Mouse (Mus musculus) heart, postnatal 10 days (tissue): ENCODE measurements around the gene Hsd3b4. TPM values are rescaled to one million over a fixed set of nuclear protein-coding genes. Genes with fewer than 3 reads are reported as not detected.
"Not testable (repeated sequence)": the region's sequence is repeated elsewhere in the genome, so short reads cannot be mapped to it uniquely, and the experiment has no call there.

Experiments used
- DNase-seq, 2 experiments: peaks; one replicate each; pipeline ENCODE4 v3.0.0; 2021
- intact Hi-C: fragments of 180-260 bp; cut with DNase I; formaldehyde crosslinking; loops from one replicate; pipeline ENCODE4 v1.15.1; 2025
- total RNA-seq, 2 experiments: library from RNA; stranded (reverse); gene quantifications; 2 replicates each; pipeline ENCODE4 v1.2.3; 2021

Gene Hsd3b4
- not detected for total RNA-seq

DNA sequence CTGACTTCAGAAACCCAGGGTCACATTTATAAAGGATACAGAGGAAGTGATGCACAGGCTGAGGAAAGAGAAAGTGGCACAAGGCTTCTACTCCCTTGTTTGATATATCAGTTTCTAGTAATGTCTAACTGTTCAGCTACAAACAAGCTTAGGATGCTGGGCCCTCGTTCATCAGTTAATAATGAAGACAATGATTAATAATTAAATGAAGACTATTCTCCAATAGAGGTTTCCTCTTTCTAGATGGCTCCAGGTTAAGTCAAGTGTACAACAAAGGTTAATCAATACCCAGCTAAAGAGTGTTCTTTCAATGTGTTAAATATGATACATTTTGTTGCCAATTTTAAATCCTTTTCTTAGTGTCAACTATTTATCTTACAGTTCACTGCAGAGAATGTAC is at the start of gene Hsd3b4:
Gene Hsd3b4 (minus strand): TSS at position 101 of the 400 bp plus-strand sequence.
- intact Hi-C loops, DNase-seq: not testable (repeated sequence)

DNA sequence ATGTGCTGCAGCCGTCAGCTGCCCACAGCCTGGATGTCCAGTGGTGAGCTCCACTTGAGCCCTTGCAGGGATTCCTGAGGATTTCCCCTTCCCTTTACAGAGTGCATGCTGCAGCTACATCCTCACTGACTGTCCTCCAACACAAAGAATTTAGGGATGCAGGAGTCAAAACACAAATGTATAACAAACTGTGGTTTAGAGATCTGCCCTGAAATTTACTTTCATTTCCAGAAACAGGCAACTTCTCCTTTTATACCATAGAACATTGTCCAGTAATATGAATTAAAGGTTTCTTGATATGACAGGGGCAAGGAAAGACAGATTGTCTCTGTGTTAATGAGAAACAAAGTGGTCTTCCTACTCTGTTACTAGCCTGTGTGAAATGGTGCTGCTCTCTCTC is 40.5 kb upstream of the Hsd3b4 start:
- DNase-seq: not testable (repeated sequence)

DNA sequence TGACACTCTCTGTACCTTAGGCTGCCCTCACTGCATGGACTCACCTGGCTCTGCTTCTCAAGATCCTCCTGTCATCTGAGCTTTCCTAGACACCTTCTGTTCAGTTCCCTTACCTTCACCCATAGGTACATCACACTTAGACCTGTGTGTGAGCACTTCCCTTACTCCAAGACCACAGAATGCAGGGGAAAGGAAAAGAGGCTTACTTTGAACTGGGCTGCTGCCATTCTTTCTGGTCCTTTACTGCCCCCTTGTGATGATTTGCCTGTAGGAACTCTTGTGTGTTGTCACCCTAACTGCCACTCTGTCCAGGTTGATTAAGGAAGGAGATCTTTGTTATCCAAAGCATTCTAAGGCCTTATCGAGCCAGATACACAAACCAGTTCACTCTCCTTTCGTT is 39.9 kb upstream of the Hsd3b4 start:
- intact Hi-C loops, DNase-seq: not testable (repeated sequence)

More for the DNA sequence above, 40.5 kb upstream of the Hsd3b4 start:
- intact Hi-C loops: not testable (repeated sequence)

DNA sequence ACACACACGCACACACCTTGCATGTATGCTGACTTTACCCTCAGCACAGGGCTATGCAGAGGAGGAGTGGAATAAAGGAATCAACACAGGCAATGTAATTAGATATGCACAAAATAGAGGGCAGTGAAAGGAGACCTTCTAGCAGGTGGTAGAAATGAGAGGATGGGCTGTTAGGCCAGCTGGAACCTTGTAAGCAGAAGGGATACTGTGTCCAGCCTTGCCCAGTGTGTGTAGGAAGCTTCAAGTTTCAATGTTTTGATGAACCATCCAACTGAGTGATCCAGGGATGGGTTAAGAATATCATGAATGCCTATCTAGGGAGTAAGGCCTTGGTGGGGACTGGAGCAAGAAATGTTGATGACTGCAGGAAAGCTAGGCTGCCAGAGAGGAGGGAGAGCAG is 38.2 kb upstream of the Hsd3b4 start:
- intact Hi-C loops, DNase-seq: not testable (repeated sequence)

DNA sequence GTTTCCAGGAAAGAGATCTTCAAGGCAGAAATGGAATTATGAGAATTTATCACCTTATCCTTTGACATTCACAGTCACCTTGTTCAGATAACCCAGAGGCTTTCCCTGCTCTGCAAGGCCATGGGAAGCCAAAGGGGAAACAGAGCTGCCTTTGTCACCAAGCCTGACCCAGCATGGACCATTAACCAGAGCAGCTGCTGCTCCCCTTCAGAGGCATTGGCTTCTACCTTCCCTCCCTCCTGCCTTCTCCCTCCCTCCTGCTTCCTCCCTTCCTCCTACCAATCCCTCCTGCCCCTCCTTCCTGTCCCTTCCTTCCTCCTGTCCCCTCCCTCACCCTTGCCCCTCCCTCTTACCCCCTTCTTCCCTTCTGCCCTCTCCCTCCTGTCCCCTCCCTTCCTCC is 37.3 kb upstream of the Hsd3b4 start:
- intact Hi-C loops, DNase-seq: not testable (repeated sequence)

DNA sequence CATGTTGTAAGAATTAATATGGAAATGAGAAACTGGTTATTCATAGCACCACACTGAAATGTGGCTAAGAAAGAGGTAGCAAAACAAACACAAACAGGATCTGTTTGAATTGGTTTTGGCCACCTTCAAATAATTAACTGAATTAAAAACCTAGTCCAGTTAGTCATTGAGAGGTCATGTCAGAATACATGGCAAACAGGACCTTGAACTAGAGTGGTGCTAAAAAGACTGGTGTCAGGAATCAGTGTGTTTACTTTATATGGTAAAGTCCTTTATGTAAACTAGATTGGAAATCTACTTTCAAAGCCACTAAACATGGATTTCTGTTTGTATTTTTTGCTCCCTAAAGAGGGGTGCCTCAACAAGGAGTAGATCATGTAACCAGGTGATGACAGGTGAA is 14.7 kb upstream of the Hsd3b4 start:
- intact Hi-C loops, DNase-seq: not testable (repeated sequence)

DNA sequence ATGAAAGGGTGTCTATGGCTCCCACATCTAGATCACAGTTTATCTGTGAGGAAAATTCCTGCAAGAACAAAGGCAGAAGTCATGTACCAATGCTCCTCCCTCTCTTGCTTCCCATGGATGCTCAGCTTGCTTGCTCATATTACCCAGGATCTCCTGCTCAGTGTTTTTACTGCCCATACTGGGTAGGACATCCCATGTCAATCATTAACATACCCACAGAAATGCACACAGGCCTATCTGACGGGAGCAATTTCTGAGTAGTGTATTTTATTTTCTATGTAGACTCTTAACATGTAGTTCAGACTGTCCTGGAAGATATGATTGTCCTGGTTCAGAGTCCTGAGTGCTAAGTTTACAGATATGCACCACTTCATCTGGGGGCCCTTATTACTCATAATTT is 14.2 kb upstream of the Hsd3b4 start:
- DNase-seq, intact Hi-C loops: not testable (repeated sequence)

DNA sequence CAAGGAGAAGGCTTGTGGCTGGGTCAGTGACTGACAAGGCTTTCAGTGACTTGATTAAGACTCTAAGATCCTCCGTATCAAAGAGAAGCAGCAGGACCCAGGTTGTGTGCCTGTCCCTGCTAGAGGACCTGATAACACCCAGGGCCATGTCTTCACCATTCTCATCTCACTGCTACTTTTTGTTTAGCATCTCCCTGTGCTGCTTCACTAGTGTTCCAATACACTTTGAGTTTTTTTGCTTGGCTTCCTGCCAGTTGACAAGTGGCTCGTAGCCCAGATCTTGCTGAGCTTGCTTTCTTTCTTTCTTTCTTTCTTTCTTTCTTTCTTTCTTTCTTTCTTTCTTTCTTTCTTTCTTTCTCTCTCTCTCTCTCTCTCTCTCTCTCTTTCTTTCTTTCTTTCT is 12.5 kb upstream of the Hsd3b4 start:
- DNase-seq, intact Hi-C loops: not testable (repeated sequence)

DNA sequence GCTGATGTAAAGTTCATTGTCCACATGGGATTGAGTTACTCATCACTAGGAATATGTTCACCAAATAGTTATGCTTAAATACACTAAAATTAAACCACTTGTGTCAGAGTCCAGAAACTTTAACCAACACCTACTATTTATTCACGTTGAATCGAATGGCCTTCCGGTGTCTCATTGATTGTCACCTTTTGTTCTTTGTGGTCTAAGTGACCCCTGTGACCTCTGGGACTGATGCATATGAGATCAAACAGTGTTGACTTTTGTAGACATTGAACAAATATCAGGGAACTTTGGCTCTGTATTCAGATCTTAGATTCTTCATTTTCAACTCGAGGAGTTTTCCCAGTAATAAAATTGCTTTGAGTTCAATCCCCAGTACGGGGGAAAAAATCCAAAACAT is 3.1 kb downstream of the Hsd3b4 start:
- DNase-seq, intact Hi-C loops: not testable (repeated sequence)

DNA sequence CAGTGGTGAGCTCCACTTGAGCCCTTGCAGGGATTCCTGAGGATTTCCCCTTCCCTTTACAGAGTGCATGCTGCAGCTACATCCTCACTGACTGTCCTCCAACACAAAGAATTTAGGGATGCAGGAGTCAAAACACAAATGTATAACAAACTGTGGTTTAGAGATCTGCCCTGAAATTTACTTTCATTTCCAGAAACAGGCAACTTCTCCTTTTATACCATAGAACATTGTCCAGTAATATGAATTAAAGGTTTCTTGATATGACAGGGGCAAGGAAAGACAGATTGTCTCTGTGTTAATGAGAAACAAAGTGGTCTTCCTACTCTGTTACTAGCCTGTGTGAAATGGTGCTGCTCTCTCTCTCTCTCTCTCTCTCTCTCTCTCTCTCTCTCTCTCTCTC is 12.9 kb downstream of the Hsd3b4 start:
- intact Hi-C loops, DNase-seq: not testable (repeated sequence)

DNA sequence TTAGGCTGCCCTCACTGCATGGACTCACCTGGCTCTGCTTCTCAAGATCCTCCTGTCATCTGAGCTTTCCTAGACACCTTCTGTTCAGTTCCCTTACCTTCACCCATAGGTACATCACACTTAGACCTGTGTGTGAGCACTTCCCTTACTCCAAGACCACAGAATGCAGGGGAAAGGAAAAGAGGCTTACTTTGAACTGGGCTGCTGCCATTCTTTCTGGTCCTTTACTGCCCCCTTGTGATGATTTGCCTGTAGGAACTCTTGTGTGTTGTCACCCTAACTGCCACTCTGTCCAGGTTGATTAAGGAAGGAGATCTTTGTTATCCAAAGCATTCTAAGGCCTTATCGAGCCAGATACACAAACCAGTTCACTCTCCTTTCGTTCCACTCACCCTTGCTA is 13.6 kb downstream of the Hsd3b4 start:
- intact Hi-C loops, DNase-seq: not testable (repeated sequence)

DNA sequence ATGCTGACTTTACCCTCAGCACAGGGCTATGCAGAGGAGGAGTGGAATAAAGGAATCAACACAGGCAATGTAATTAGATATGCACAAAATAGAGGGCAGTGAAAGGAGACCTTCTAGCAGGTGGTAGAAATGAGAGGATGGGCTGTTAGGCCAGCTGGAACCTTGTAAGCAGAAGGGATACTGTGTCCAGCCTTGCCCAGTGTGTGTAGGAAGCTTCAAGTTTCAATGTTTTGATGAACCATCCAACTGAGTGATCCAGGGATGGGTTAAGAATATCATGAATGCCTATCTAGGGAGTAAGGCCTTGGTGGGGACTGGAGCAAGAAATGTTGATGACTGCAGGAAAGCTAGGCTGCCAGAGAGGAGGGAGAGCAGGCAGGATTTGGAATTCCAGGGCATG is 15.3 kb downstream of the Hsd3b4 start:
- intact Hi-C loops, DNase-seq: not testable (repeated sequence)

DNA sequence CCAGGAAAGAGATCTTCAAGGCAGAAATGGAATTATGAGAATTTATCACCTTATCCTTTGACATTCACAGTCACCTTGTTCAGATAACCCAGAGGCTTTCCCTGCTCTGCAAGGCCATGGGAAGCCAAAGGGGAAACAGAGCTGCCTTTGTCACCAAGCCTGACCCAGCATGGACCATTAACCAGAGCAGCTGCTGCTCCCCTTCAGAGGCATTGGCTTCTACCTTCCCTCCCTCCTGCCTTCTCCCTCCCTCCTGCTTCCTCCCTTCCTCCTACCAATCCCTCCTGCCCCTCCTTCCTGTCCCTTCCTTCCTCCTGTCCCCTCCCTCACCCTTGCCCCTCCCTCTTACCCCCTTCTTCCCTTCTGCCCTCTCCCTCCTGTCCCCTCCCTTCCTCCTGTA is 16.1 kb downstream of the Hsd3b4 start:
- DNase-seq, intact Hi-C loops: not testable (repeated sequence)

DNA sequence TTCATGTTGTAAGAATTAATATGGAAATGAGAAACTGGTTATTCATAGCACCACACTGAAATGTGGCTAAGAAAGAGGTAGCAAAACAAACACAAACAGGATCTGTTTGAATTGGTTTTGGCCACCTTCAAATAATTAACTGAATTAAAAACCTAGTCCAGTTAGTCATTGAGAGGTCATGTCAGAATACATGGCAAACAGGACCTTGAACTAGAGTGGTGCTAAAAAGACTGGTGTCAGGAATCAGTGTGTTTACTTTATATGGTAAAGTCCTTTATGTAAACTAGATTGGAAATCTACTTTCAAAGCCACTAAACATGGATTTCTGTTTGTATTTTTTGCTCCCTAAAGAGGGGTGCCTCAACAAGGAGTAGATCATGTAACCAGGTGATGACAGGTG is 38.8 kb downstream of the Hsd3b4 start:
- DNase-seq, intact Hi-C loops: not testable (repeated sequence)

DNA sequence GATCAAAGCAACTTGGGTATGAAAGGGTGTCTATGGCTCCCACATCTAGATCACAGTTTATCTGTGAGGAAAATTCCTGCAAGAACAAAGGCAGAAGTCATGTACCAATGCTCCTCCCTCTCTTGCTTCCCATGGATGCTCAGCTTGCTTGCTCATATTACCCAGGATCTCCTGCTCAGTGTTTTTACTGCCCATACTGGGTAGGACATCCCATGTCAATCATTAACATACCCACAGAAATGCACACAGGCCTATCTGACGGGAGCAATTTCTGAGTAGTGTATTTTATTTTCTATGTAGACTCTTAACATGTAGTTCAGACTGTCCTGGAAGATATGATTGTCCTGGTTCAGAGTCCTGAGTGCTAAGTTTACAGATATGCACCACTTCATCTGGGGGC is 39.3 kb downstream of the Hsd3b4 start:
- intact Hi-C loops, DNase-seq: not testable (repeated sequence)

DNA sequence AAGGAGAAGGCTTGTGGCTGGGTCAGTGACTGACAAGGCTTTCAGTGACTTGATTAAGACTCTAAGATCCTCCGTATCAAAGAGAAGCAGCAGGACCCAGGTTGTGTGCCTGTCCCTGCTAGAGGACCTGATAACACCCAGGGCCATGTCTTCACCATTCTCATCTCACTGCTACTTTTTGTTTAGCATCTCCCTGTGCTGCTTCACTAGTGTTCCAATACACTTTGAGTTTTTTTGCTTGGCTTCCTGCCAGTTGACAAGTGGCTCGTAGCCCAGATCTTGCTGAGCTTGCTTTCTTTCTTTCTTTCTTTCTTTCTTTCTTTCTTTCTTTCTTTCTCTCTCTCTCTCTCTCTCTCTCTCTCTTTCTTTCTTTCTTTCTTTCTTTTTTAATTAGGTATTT is 41.0 kb downstream of the Hsd3b4 start:
- DNase-seq, intact Hi-C loops: not testable (repeated sequence)

DNA sequence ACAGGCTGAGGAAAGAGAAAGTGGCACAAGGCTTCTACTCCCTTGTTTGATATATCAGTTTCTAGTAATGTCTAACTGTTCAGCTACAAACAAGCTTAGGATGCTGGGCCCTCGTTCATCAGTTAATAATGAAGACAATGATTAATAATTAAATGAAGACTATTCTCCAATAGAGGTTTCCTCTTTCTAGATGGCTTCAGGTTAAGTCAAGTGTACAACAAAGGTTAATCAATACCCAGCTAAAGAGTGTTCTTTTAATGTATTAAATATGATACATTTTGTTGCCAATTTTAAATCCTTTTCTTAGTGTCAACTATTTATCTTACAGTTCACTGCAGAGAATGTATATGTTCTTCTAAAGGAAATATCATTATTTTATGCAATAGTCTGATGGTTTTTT is 53.3 kb downstream of the Hsd3b4 start, which contains the start of gene Gm4450:
Gene Gm4450 (minus strand): TSS at position 101 of the 400 bp plus-strand sequence.
- intact Hi-C loops, DNase-seq: not testable (repeated sequence)

DNA sequence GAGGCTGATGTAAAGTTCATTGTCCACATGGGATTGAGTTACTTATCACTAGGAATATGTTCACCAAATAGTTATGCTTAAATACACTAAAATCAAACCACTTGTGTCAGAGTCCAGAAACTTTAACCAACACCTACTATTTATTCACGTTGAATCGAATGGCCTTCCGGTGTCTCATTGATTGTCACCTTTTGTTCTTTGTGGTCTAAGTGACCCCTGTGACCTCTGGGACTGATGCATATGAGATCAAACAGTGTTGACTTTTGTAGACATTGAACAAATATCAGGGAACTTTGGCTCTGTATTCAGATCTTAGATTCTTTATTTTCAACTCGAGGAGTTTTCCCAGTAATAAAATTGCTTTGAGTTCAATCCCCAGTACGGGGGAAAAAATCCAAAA is 56.5 kb downstream of the Hsd3b4 start:
- DNase-seq, intact Hi-C loops: not testable (repeated sequence)

Other genes starting within 250 kb of the Hsd3b4 start
- gene Hmgcs2, start 230.1 kb downstream of the Hsd3b4 start, total RNA-seq: 100 to 1,000 TPM; 183 to 241 TPM
- 1 to 10 TPM; 5.9 to 7.4 TPM for gene Phgdh, start 170.5 kb downstream of the Hsd3b4 start, total RNA-seq
- gene Zfp697, start 128.1 kb downstream of the Hsd3b4 start, total RNA-seq: 1 to 10 TPM; 7.9 to 8.6 TPM
- not detected for gene Gm4450, start 53.4 kb downstream of the Hsd3b4 start, total RNA-seq
- not detected for gene Gm10681, start 78.3 kb upstream of the Hsd3b4 start, total RNA-seq
- not detected for gene Hsd3b5, start 119.7 kb upstream of the Hsd3b4 start, total RNA-seq
- gene Hsd3b2, start 214.0 kb upstream of the Hsd3b4 start, total RNA-seq: under 1 TPM in 1 of 2 experiments, not detected in 1; 0.12 TPM